Mouse (Mus musculus) myocyte (in vitro differentiated cells): ENCODE data around the gene Nes. TPM values are rescaled to one million over a fixed set of nuclear protein-coding genes. Genes with fewer than 3 reads are reported as not detected.
A peak's percentile ranks its signal among the peaks of the same experiment; 100 is the strongest.

Experiments
- H3K27me3 ChIP-seq: one replicate; pipeline ENCODE4 v1.6.1; 2011; ENCODE audit not compliant: control insufficient read depth, insufficient read depth, insufficient read length
- H3K36me3 ChIP-seq: one replicate; pipeline ENCODE4 v1.6.1; 2011; ENCODE audit not compliant: control insufficient read depth, insufficient read depth
- H3K4me2 ChIP-seq: one replicate; pipeline ENCODE4 v1.6.1; 2011; ENCODE audit warnings: low read depth, control low read depth
- H3K4me3 ChIP-seq: one replicate; pipeline ENCODE4 v1.5.1; 2011; ENCODE audit warnings: mild to moderate bottlenecking, control low read depth, moderate library complexity
- H3K79me2 ChIP-seq: one replicate; pipeline ENCODE4 v1.6.1; 2011; ENCODE audit not compliant: control insufficient read depth, insufficient read depth
- H3ac ChIP-seq: one replicate; pipeline ENCODE4 v1.6.1; 2011; ENCODE audit not compliant: control insufficient read depth, insufficient read length
- CEBPB ChIP-seq: IDR thresholded peaks from 2 replicates; pipeline ENCODE4 v1.6.1; 2011; ENCODE audit warnings: mild to moderate bottlenecking, moderate library complexity; ENCODE audit not compliant: poor library complexity, insufficient read depth, severe bottlenecking
- E2F4 ChIP-seq: IDR thresholded peaks from one replicate; pipeline ENCODE4 v1.6.1; 2011; ENCODE audit warnings: mild to moderate bottlenecking, control low read depth, moderate library complexity; ENCODE audit not compliant: insufficient read depth
- MAX ChIP-seq: IDR thresholded peaks from one replicate; pipeline ENCODE4 v1.6.1; 2011; ENCODE audit warnings: low read depth, mild to moderate bottlenecking, control low read depth
- MYOD1 ChIP-seq, 3 experiments: IDR thresholded peaks; one replicate each; pipeline ENCODE4 v1.6.1; 2011; ENCODE audit warnings: control low read depth in 2 of 3, low read depth in 2 of 3, mild to moderate bottlenecking in 2 of 3, moderate library complexity in 1 of 3; ENCODE audit not compliant: insufficient read length in 2 of 3, control insufficient read depth in 1 of 3
- MYOG ChIP-seq, 3 experiments: IDR thresholded peaks; one replicate each; pipeline ENCODE4 v1.6.1; 2011; ENCODE audit warnings: control low read depth in 2 of 3, low read depth in 2 of 3, mild to moderate bottlenecking in 2 of 3; ENCODE audit not compliant: insufficient read length in 2 of 3, control insufficient read depth in 1 of 3, insufficient read depth in 1 of 3
- POLR2A ChIP-seq: IDR thresholded peaks from one replicate; pipeline ENCODE4 v1.6.1; 2011; ENCODE audit warnings: low read depth, mild to moderate bottlenecking, control low read depth, moderate library complexity; ENCODE audit not compliant: insufficient read length
- POLR2AphosphoS2 ChIP-seq: IDR thresholded peaks from one replicate; pipeline ENCODE4 v1.6.1; 2011; ENCODE audit warnings: low read depth, control low read depth; ENCODE audit not compliant: insufficient read length
- REST ChIP-seq: IDR thresholded peaks from one replicate; pipeline ENCODE4 v1.6.1; 2011; ENCODE audit warnings: mild to moderate bottlenecking, control low read depth, moderate library complexity; ENCODE audit not compliant: insufficient read depth, insufficient read length
- SRF ChIP-seq: IDR thresholded peaks from one replicate; pipeline ENCODE4 v1.6.1; 2011; ENCODE audit warnings: low read depth; ENCODE audit not compliant: control insufficient read depth, insufficient read length
- TCF12 ChIP-seq: IDR thresholded peaks from one replicate; pipeline ENCODE4 v1.6.1; 2011; ENCODE audit warnings: mild to moderate bottlenecking, control low read depth; ENCODE audit not compliant: poor library complexity, insufficient read depth, severe bottlenecking
- TCF3 ChIP-seq: IDR thresholded peaks from one replicate; pipeline ENCODE4 v1.6.1; 2011; ENCODE audit warnings: low read depth, control low read depth; ENCODE audit not compliant: insufficient read length
- USF1 ChIP-seq: IDR thresholded peaks from one replicate; pipeline ENCODE4 v1.6.1; 2011; ENCODE audit warnings: low read depth, mild to moderate bottlenecking, control low read depth, moderate library complexity
- polyA plus RNA-seq: library from polyadenylated mRNA; unstranded; fragments of >200 nt; fragmentation: generic; extraction: Trizol; gene quantifications from one replicate; pipeline ENCODE4 v1.2.1, GENCODE M21; 2012; ENCODE audit warnings: missing spikeins

Nes gene
- polyA plus RNA-seq, 1 experiment, result 268 TPM

- Histone ChIP-seq H3K27me3 (no peaks in the 10 kb centered on the region), H3K4me3 (no peak overlapping the region)
These were observed 23.6 kb upstream of the Nes start for GRCm38 (mm10) chr3:87947056-87947810.

DNA sequence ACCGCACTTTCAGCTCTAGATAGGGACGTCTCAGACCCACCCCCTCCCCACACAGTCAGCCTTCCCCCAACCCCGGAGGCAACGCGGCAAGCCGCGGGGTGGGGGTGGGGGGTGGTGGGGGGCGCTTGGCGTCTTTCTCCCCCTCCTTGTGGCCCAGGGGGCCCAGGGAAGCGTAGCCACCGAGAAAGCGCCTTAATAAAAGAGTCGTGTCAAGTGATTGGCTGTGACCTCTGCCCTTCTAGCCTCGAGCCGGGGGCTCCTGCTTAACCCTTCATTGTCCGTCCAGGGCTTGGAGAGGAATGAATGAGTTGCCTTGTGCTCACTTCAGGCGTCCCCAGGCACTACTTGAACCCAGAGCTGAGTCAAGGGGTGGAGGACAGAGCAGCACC, 23.1 kb upstream of the Nes start:
- no peaks in the 10 kb centered on the region for H3K27me3 ChIP-seq
- H3K4me3 ChIP-seq, result peak overlapping the region; percentile 25

More at GRCm38 (mm10) chr3:87947056-87947810, 23.6 kb upstream of the Nes start:
- TF ChIP-seq CEBPB (no peak), TCF3 (no peak), POLR2AphosphoS2 (no peak), MAX (no peak), POLR2A (no peak), MYOD1 (IDR thresholded peaks at IDR 0.05; ENCODE audit: control insufficient read depth in 1 of 3, insufficient read length in 2 of 3, low read depth in 2 of 3) (no peak), TCF12 (no peak), USF1 (no peak), MYOG (IDR thresholded peaks at IDR 0.05; ENCODE audit: control insufficient read depth in 1 of 3, insufficient read depth in 1 of 3, insufficient read length in 2 of 3, low read depth in 2 of 3) (no peak), E2F4 (no peak), SRF (no peak), REST (no peak)
- Histone ChIP-seq H3K79me2 (no peaks in the 10 kb centered on the region), H3K4me2 (no peak overlapping the region), H3K36me3 (no peaks in the 10 kb centered on the region), H3ac (no peak overlapping the region)

DNA sequence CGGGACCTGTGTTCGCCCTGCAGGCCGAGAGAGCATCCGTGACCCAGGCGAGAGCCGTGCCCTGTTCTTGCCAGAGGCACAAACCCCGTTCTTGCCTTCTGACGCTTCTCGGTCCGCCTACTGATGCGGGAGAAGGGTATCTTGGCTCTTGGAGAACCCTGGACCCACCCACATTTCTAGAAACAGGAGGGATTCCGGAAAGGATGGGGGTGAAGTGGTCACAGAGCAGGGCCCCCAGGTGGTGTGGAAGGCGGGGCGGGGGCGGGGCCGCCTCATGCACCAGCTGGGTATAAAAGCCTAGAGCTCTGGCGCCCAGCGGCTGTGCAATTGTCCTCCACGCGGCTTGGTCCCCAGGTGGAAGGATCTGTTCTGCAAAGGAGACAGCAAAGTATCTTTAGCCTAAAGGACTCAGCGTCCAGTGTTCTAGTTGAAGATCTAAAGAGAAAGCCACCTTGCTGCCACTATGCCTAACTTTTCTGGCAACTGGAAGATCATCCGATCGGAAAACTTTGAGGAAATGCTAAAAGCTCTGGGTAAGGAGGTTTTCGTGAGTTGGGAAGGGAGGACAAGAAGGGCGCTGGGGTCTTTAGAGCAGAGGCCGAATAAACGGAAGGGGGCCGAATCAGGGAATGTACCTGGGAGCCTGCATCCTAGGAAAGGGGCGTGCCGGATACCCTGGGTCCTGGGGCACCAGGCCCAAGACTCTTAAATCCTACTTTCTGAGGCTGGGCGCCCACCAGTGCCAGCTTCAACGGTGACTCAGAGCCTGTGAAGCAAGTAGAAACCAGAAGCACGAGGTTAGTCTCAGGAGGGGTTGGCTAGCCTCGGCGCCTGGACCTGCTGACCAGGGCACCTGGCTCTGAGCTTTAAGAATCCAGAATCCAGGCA, 22.3 kb upstream of the Nes start, which contains the start of gene Crabp2:
Gene Crabp2, plus strand, starts transcription at position 289 of the 888 bp plus-strand sequence.
- no peak within 1 kb of the TSS for H3ac ChIP-seq
- TF ChIP-seq E2F4 (no peak), POLR2A (peak; percentile 46), MYOD1 (IDR thresholded peaks at IDR 0.05; ENCODE audit: control insufficient read depth in 1 of 3, insufficient read length in 2 of 3, low read depth in 2 of 3) (no peak)
- no peaks in the 10 kb centered on the region for H3K36me3 ChIP-seq
- H3K4me2 ChIP-seq, result peak within 1 kb of the TSS; percentile 76
- no peaks in the 10 kb centered on the region for H3K79me2 ChIP-seq
- H3K27me3 ChIP-seq, result no peaks in the 10 kb centered on the region
- H3K4me3 ChIP-seq, result peak within 1 kb of the TSS; percentile 25

More for the DNA sequence above, 23.1 kb upstream of the Nes start:
- Histone ChIP-seq H3K36me3 (no peaks in the 10 kb centered on the region), H3K4me2 (peak overlapping the region; percentile 21), H3ac (no peak overlapping the region), H3K79me2 (no peaks in the 10 kb centered on the region)
- TF ChIP-seq CEBPB (no peak), MYOD1 (IDR thresholded peaks at IDR 0.05; ENCODE audit: control insufficient read depth in 1 of 3, insufficient read length in 2 of 3, low read depth in 2 of 3) (no peak), TCF12 (no peak), SRF (no peak), REST (no peak)

DNA sequence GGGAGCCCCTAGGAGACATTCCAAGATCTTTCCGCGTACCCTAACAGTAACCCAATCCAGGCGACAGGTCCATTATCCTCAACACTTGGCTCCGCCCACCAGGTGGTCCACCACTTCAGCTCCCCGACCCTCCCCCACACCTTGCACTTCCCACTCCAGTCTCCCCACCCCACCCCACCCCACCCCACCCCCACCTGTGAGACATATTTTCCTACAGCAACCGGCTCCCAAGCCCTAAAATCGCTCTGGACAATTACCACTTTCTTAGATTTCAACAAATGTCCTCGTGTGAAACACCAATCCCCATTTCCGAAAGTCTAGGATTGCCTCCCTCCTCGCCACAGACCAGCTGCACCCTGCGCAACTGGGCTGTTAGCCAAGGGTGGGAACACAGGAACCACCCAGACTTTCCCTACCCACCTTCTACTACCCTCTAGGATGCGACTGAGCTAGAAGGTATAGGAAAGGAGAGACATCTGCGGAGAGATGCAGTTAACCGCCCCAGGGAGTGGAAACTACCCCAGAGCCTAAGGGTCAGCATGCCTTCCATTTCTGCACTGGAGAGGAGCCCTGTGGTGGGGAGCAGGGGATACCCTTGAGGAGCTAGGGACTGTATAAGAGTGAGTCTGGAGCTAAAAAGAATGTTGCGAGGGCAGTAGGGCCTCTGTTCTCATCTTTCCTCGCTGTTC, 21.5 kb upstream of the Nes start:
- no peak overlapping the region for H3ac ChIP-seq
- peak overlapping the region; percentile 25 for H3K4me3 ChIP-seq
- no peaks in the 10 kb centered on the region for H3K79me2 ChIP-seq
- peak overlapping the region; percentile 76 for H3K4me2 ChIP-seq
- no peaks in the 10 kb centered on the region for H3K27me3 ChIP-seq
- H3K36me3 ChIP-seq, result no peaks in the 10 kb centered on the region
- no peak for TF ChIP-seq TCF12
- TF ChIP-seq MYOD1 (IDR thresholded peaks at IDR 0.05; ENCODE audit: control insufficient read depth in 1 of 3, insufficient read length in 2 of 3, low read depth in 2 of 3), result peak in 2 of 3 experiments; percentile 70 to 74
- TF ChIP-seq USF1, result no peak
- no peak for TF ChIP-seq SRF
- TF ChIP-seq POLR2A, result peak; percentile 34
- TF ChIP-seq MYOG (IDR thresholded peaks at IDR 0.05; ENCODE audit: control insufficient read depth in 1 of 3, insufficient read depth in 1 of 3, insufficient read length in 2 of 3, low read depth in 2 of 3), result peak in 2 of 3 experiments; percentile 61 to 84
- TF ChIP-seq TCF3, result peak; percentile 1
- no peak for TF ChIP-seq E2F4
- TF ChIP-seq REST, result no peak
- TF ChIP-seq POLR2AphosphoS2, result no peak
- TF ChIP-seq CEBPB, result no peak
